Comparison of ENCODE assay signal across 8 mouse cellular contexts in genomic region chr16:97763061-97763989, GRCm38 (mm10). TPM values are rescaled to one million over a fixed set of nuclear protein-coding genes. Genes with fewer than 3 reads are reported as not detected.
DNase-seq lines count a peak whose midpoint lies in the region; ATAC-seq and TF ChIP-seq lines count a peak whose summit lies in the region.

Gene Ripk4, minus strand, starts transcription at chr16:97763787.

- peak within 1 kb of the TSS; percentile 80 for H3K4me2 ChIP-seq in heart, postnatal 0 days (ENCODE audit: low read depth, low read length)

- peaks cover 11% of the 10 kb centered on the region; the same call in 1 of the 2 replicates for H3K4me1 ChIP-seq in heart, postnatal 0 days (ENCODE audit: control insufficient read depth, insufficient read depth)

- peaks cover 45% of the 10 kb centered on the region for H3K27me3 ChIP-seq in heart, postnatal 0 days (ENCODE audit: control insufficient read depth, insufficient read depth, low read length)

- peak; percentile 67 for ATAC-seq in heart, postnatal 0 days (ENCODE audit: insufficient read depth, low read depth)
- ATAC-seq in megakaryocyte-erythroid progenitor cell, adult 5-6 weeks (replicated peaks; ENCODE audit: low FRiP score, low TSS enrichment, poor library complexity, severe bottlenecking): 0 out of 2 replicates have a peak, but pooled peaks have one; percentile 19

- peak within 1 kb of the TSS; percentile 49 for H3K4me3 ChIP-seq in heart, postnatal 0 days (ENCODE audit: low read depth, low read length)

- H3K27ac ChIP-seq in heart, postnatal 0 days (ENCODE audit: low read depth): no peak within 1 kb of the TSS

- H3K9me3 ChIP-seq in heart, postnatal 0 days (replicated peaks; ENCODE audit: control insufficient read depth, low read length): no peaks in the 10 kb centered on the region

- no peak for TF ChIP-seq CTCF in brain, embryonic 14.5 days (IDR thresholded peaks at IDR 0.05; ENCODE audit: borderline replicate concordance, extremely low read depth, insufficient read depth, insufficient read length)
- no peak for TF ChIP-seq CTCF in heart, postnatal 0 days (IDR thresholded peaks at IDR 0.05; ENCODE audit: low read depth)

- no peak for TF ChIP-seq POLR2A in brain, embryonic 14.5 days (IDR thresholded peaks at IDR 0.05; ENCODE audit: borderline replicate concordance, extremely low read depth, insufficient read depth, insufficient read length, poor library complexity, severe bottlenecking)

- peak; percentile 26 for DNase-seq in adrenal gland, adult 2 months
- DNase-seq in adrenal gland, adult 8-10 months: no peak
- DNase-seq in brain, embryonic 14.5 days (ENCODE audit: low read depth): peak; percentile 54
- no peak for DNase-seq in heart, postnatal 0 days (ENCODE audit: low spot score)
- peak; percentile 86 to 93 for DNase-seq in kidney, postnatal 36 days
- peak; percentile 9 to 12 for DNase-seq in thymus, adult 18-20 months
- DNase-seq in gastrocnemius, adult 8-10 months (ENCODE audit: low spot score in 2 of 2): no peak

- 2% methylated on average over 76 of the region's 88 CpGs for WGBS in heart, postnatal 0 days

- TF ChIP-seq EP300 in heart, postnatal 0 days (IDR thresholded peaks at IDR 0.05; ENCODE audit: low read depth): no peak

- H3K9ac ChIP-seq in heart, postnatal 0 days (replicated peaks; ENCODE audit: low read depth, low read length): peak within 1 kb of the TSS; percentile 43

- no peaks in the 10 kb centered on the region for H3K36me3 ChIP-seq in heart, postnatal 0 days (replicated peaks; ENCODE audit: control insufficient read depth, insufficient read depth, low read length)

RNA-seq across cellular contexts. Expression of gene Ripk4, which starts in this region (rescaled TPM):
- 1 to 10 TPM in 1 of 2 experiments, under 1 TPM in 1; 0.81 to 1.4 TPM for total RNA-seq in adrenal gland, adult 2 months (2021)
- polyA plus RNA-seq in adrenal gland, adult 2 months (2012; rRNA removed): 0.09 and 0.31 TPM in 2 replicates
- total RNA-seq in adrenal gland, adult 8-10 months (2022): 1 to 10 TPM; 2.0 to 2.5 (median 2.2) TPM
- 1.1 TPM in 2 replicates for polyA plus RNA-seq in brain, embryonic 14.5 days (2012; rRNA removed)
- 3.2 and 4.3 TPM in 2 replicates for total RNA-seq in heart, postnatal 0 days (2014; rRNA removed; ENCODE audit: low replicate concordance)
- 1.1 and 1.3 TPM in 2 replicates for polyA plus RNA-seq in heart, postnatal 0 days (2015; fragmentation: Nextera tagmentation; extraction: Ambion mirVana)
- not detected in 2 replicates for total RNA-seq in megakaryocyte-erythroid progenitor cell, adult 5-6 weeks (2014; fragmentation: Nextera tagmentation)
- total RNA-seq in megakaryocyte-erythroid progenitor cell, adult 5-6 weeks (2017): not detected in 2 replicates
- total RNA-seq in gastrocnemius, adult 8-10 months (2022): under 1 TPM in 1 of 4 experiments, not detected in 3; 0.07 TPM

Comparison
In these comparisons a context has a peak if more than half of its experiments do, and no peak if none do; other contexts are left out.
1. DNase-seq: peak in adrenal gland, adult 2 months (single experiment), brain, embryonic 14.5 days (single experiment), kidney, postnatal 36 days (2 of 2) and thymus, adult 18-20 months (2 of 2); none in adrenal gland, adult 8-10 months (single experiment), heart, postnatal 0 days (single experiment) and gastrocnemius, adult 8-10 months (0 of 2).
2. Peak in ATAC-seq in megakaryocyte-erythroid progenitor cell, adult 5-6 weeks; RNA of the gene not detected or under 1 TPM.